Mouse (Mus musculus) limb, embryonic 14.5 days (tissue): ENCODE measurements around the gene Olfr805. TPM values are rescaled to one million over a fixed set of nuclear protein-coding genes. Genes with fewer than 3 reads are reported as not detected.

Source experiments
- ATAC-seq: fragments of 200-750 bp; cut with Nextera tagmentation; 2 replicates; pipeline ENCODE4 v1.8.0; 2017; ENCODE audit warnings: low read depth, moderate number of reproducible peaks, moderate TSS enrichment; ENCODE audit not compliant: low FRiP score
- DNase-seq: peaks from one replicate; pipeline ENCODE4 v3.0.0-alpha.2; 2015; ENCODE audit warnings: low spot score
- H3K27ac ChIP-seq: fragments of 300-500 bp; sonication (generic); replicated peaks from 2 replicates; pipeline ENCODE4 v1.5.1; 2014; ENCODE audit warnings: low read depth, mild to moderate bottlenecking, low read length, moderate library complexity, mixed read lengths
- H3K27me3 ChIP-seq: fragments of 300-500 bp; sonication (generic); 2 replicates; pipeline ENCODE4 v1.6.1; 2014; ENCODE audit warnings: low read length, mixed read lengths; ENCODE audit not compliant: control insufficient read depth, insufficient read depth
- H3K36me3 ChIP-seq: fragments of 300-500 bp; sonication (generic); 2 replicates; pipeline ENCODE4 v1.6.1; 2014; ENCODE audit warnings: mild to moderate bottlenecking, low read length, moderate library complexity, mixed read lengths; ENCODE audit not compliant: control insufficient read depth, insufficient read depth
- H3K4me1 ChIP-seq: fragments of 300-500 bp; sonication (generic); 2 replicates; pipeline ENCODE4 v1.6.1; 2014; ENCODE audit warnings: antibody characterized with exemption, low read length, mixed read lengths; ENCODE audit not compliant: control insufficient read depth, insufficient read depth
- H3K4me2 ChIP-seq: fragments of 300-500 bp; sonication (generic); replicated peaks from 2 replicates; pipeline ENCODE4 v1.6.1; 2014; ENCODE audit warnings: low read depth, mild to moderate bottlenecking, low read length, moderate library complexity; ENCODE audit not compliant: severe bottlenecking
- H3K4me3 ChIP-seq: fragments of 300-500 bp; sonication (generic); replicated peaks from 2 replicates; pipeline ENCODE4 v1.5.1; 2014; ENCODE audit warnings: low read length
- H3K9ac ChIP-seq: fragments of 300-500 bp; sonication (generic); 2 replicates; pipeline ENCODE4 v1.6.1; 2014; ENCODE audit warnings: mild to moderate bottlenecking, low read depth, low read length, moderate library complexity; ENCODE audit not compliant: severe bottlenecking
- H3K9me3 ChIP-seq: fragments of 300-500 bp; sonication (generic); 2 replicates; pipeline ENCODE4 v1.6.1; 2016; ENCODE audit warnings: low read length; ENCODE audit not compliant: control insufficient read depth
- POLR2A ChIP-seq: fragments of 200-500 bp; IDR thresholded peaks from 2 replicates; pipeline ENCODE4 v1.8.0; 2012; ENCODE audit warnings: inconsistent platforms, mild to moderate bottlenecking, moderate library complexity, borderline replicate concordance; ENCODE audit not compliant: insufficient read depth, insufficient read length; ENCODE audit errors: extremely low read depth
- WGBS: fragments of 180-500 bp; shearing (Covaris S2); extraction: QIAGEN DNeasy Blood & Tissue Kit; methylation state at CpG from one replicate; pipeline ENCODE4 v1.1.7; 2014; 5-methylcytosine and 5-hydroxymethylcytosine counted together
- polyA plus RNA-seq, 2 experiments: library from polyadenylated mRNA; depleted of rRNA in 1 of 2; stranded (reverse) in 1 of 2; unstranded in 1 of 2; fragments of >200 nt; fragmentation: Nextera tagmentation in 1 of 2; extraction: Ambion mirVana in 1 of 2; gene quantifications; 2 replicates each; pipeline versions ENCODE4 v1.2.1 to v1.2.3; 2012 to 2014

Olfr805 gene
- polyA plus RNA-seq (2012; rRNA removed) (not detected in 2 replicates), polyA plus RNA-seq (2014; fragmentation: Nextera tagmentation; extraction: Ambion mirVana) (not detected in 2 replicates)

GRCm38 (mm10) chr10:129729275-129729674 is at the start of gene Olfr805:
Gene Olfr805, minus strand, starts transcription at chr10:129729375.
- no peak for DNase-seq
- H3K27me3 ChIP-seq: no peaks in the 10 kb centered on the region
- no peak within 1 kb of the TSS for H3K4me2 ChIP-seq
- TF ChIP-seq POLR2A: no peak
- no peak for ATAC-seq
- no peak within 1 kb of the TSS for H3K27ac ChIP-seq
- H3K4me1 ChIP-seq: no peaks in the 10 kb centered on the region
- no peaks in the 10 kb centered on the region for H3K9me3 ChIP-seq
- H3K9ac ChIP-seq: no peak within 1 kb of the TSS
- H3K36me3 ChIP-seq: no peaks in the 10 kb centered on the region
- H3K4me3 ChIP-seq: no peak within 1 kb of the TSS
- WGBS: 91% methylated on average over 2 of the region's 2 CpGs

- Histone ChIP-seq H3K27ac (no peak overlapping the region), H3K27me3 (no peaks in the 10 kb centered on the region), H3K4me3 (no peak overlapping the region), H3K4me2 (no peak overlapping the region), H3K4me1 (no peaks in the 10 kb centered on the region), H3K9me3 (no peaks in the 10 kb centered on the region), H3K9ac (no peak overlapping the region), H3K36me3 (no peaks in the 10 kb centered on the region)
- peak; percentile 3 for DNase-seq
- no peak for TF ChIP-seq POLR2A
- no peak for ATAC-seq
Measured at GRCm38 (mm10) chr10:129778123-129778522, 48.9 kb upstream of the Olfr805 start.

- Histone ChIP-seq H3K36me3 (no peaks in the 10 kb centered on the region), H3K9me3 (no peaks in the 10 kb centered on the region), H3K4me2 (no peak within 1 kb of the TSS), H3K4me1 (no peaks in the 10 kb centered on the region), H3K4me3 (no peak within 1 kb of the TSS), H3K27ac (no peak within 1 kb of the TSS), H3K27me3 (no peaks in the 10 kb centered on the region), H3K9ac (no peak within 1 kb of the TSS)
- ATAC-seq (no peak), DNase-seq (no peak)
- no peak for TF ChIP-seq POLR2A
Measured at GRCm38 (mm10) chr10:129774338-129774737, 45.2 kb upstream of the Olfr805 start, which contains the start of gene Olfr809. Gene Olfr809, plus strand, starts transcription at chr10:129774638.

- DNase-seq: no peak
- Histone ChIP-seq H3K4me1 (no peaks in the 10 kb centered on the region), H3K9me3 (no peaks in the 10 kb centered on the region), H3K4me3 (no peak within 1 kb of the TSS), H3K27me3 (no peaks in the 10 kb centered on the region), H3K36me3 (no peaks in the 10 kb centered on the region), H3K9ac (no peak within 1 kb of the TSS), H3K4me2 (no peak within 1 kb of the TSS), H3K27ac (no peak within 1 kb of the TSS)
- 92% methylated on average over 1 of the region's 1 CpGs for WGBS
- ATAC-seq: no peak
- no peak for TF ChIP-seq POLR2A
Measured at GRCm38 (mm10) chr10:129765182-129765581, 36.0 kb upstream of the Olfr805 start, which contains the start of gene Olfr808. Gene Olfr808, plus strand, starts transcription at chr10:129765482.

DNA sequence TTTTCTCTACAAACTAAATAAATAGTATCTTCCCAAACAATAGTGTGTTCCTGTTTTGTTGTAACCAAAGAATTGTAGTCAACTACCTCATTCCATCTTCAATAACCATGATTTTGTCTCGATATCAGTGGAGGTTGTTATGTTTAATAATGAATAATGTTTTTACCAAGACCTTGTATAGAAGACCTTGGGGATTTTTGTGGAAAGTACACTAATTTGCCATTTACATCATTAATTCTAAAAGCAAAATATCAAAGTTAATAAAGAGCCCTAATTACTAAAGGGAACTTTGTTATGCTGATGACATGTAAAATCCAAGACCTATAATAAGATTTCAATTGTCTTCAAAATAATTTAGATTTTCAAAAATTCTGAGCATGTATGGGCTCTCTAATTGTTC is 28.5 kb upstream of the Olfr805 start, which contains the start of gene Olfr807:
Gene Olfr807 (minus strand): TSS at position 101 of the 400 bp plus-strand sequence.
- Histone ChIP-seq H3K9ac (no peak within 1 kb of the TSS), H3K27ac (no peak within 1 kb of the TSS), H3K27me3 (no peaks in the 10 kb centered on the region), H3K36me3 (no peaks in the 10 kb centered on the region), H3K4me3 (no peak within 1 kb of the TSS), H3K9me3 (no peaks in the 10 kb centered on the region), H3K4me1 (no peaks in the 10 kb centered on the region), H3K4me2 (no peak within 1 kb of the TSS)
- no peak for TF ChIP-seq POLR2A
- ATAC-seq (no peak), DNase-seq (no peak)
- WGBS: 84% methylated on average over 1 of the region's 1 CpGs

DNA sequence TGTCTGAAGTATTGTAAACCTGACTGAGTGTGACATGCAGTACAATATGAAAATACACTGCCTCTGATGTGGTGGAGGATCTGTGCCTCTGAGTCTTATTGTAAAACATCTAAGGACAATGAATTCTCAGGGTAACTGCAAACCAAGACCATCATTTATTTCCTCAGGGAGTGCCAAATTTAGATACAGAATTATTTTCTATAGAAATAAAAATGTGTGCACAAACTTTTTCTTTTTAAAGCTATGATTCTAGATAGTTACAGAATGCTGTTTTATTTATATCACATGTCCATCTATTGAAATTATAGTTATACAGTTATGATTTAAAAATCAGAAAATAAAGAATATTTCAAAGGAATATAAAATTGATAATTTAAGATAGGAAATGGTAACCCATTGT is 12.6 kb upstream of the Olfr805 start, which contains the start of gene Olfr806:
Gene Olfr806 (minus strand): TSS at position 101 of the 400 bp plus-strand sequence.
- Histone ChIP-seq H3K4me3 (no peak within 1 kb of the TSS), H3K27me3 (no peaks in the 10 kb centered on the region), H3K36me3 (no peaks in the 10 kb centered on the region), H3K9ac (no peak within 1 kb of the TSS), H3K4me2 (no peak within 1 kb of the TSS), H3K4me1 (no peaks in the 10 kb centered on the region), H3K27ac (no peak within 1 kb of the TSS), H3K9me3 (no peaks in the 10 kb centered on the region)
- DNase-seq (no peak), ATAC-seq (no peak)
- no peak for TF ChIP-seq POLR2A
